ENCODE assay signal across 22 mouse cellular contexts in the genomic region with DNA sequence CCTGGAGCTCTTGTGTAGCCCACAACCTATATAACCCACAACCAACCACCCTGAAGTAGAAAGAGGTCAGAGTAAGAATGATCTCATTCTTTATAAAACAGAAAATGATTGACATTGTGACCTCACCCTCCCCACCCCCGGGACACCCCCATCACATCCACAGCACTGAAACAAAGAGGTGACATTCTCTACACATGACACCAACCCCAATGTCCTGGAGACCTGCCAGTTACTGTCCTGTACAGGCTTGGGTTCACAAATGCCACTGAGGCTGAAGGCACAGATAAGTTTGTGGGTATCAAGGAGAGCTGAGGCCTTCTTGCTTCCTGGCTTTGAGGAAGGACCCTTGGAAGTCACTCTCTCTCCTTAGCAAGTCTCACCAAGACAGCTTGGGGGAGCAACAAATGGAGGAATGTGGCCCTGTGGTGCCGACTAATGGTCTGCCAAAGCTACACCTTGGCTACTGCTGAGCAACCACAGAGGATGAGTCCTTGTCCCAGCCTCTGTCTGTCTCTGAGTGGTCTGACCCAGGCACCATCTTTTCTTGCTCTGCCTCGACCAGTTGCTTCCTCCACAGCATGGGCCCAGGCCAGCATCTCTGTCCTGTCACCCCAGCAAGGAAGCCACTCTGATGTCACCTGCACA. TPM values are rescaled to one million over a fixed set of nuclear protein-coding genes. Genes with fewer than 3 reads are reported as not detected.
DNase-seq lines count a peak whose midpoint lies in the region; ATAC-seq lines count a peak whose summit lies in the region.
"Had no signal": no experiment of that assay in that cellular context is flagged by ENCODE, and none has a peak within 500 bp of the region (broad histone marks: within the 10 kb centered on the region; RNA-seq: fewer than 3 reads in every experiment).

No protein-coding gene starts in this region.

- DNase-seq in cerebellum, adult 8-10 months: peak; percentile 40
- no peak for DNase-seq in cerebellum, adult 11 months
- peak; percentile 54 for DNase-seq in cerebellum, adult 9-11 months
- DNase-seq in cerebellum, postnatal 10 days: no peak
- DNase-seq in R1 (ENCODE audit: low read depth, low spot score): peak; percentile 62
- DNase-seq in gastrocnemius, postnatal 10 days: no peak
- DNase-seq: adrenal gland, adult 8-10 months; adrenal gland, postnatal 14 days; adrenal gland, postnatal 36 days; forebrain, postnatal 0 days had no signal

- no peak overlapping the region for H3K27ac ChIP-seq in intestine, embryonic 15.5 days
- H3K27ac ChIP-seq: embryonic facial prominence, embryonic 10.5 days; embryonic facial prominence, embryonic 12.5 days; forebrain, embryonic 13.5 days; forebrain, embryonic 15.5 days had no signal

- no peak overlapping the region for H3K9ac ChIP-seq in intestine, embryonic 15.5 days
- H3K9ac ChIP-seq: embryonic facial prominence, embryonic 12.5 days; forebrain, embryonic 13.5 days; forebrain, embryonic 15.5 days; forebrain, postnatal 0 days had no signal

- WGBS in intestine, embryonic 15.5 days: 51% methylated on average over 3 of the region's 3 CpGs

- no peak for ATAC-seq in intestine, embryonic 15.5 days
- ATAC-seq: activated CD4-positive, CD25-positive, alpha-beta regulatory T cell, adult 4 months; Patski had no signal

- H3K36me3 ChIP-seq in intestine, embryonic 15.5 days: no peaks in the 10 kb centered on the region
- H3K36me3 ChIP-seq: forebrain, embryonic 15.5 days had no signal

- H3K4me1 ChIP-seq in intestine, embryonic 15.5 days (replicated peaks): 0 out of 2 replicates have a peak, but pooled peaks cover 2% of the 10 kb centered on the region
- H3K4me1 ChIP-seq: forebrain, embryonic 15.5 days had no signal

- no peaks in the 10 kb centered on the region for H3K9me3 ChIP-seq in intestine, embryonic 15.5 days
- H3K9me3 ChIP-seq: embryonic facial prominence, embryonic 10.5 days; embryonic facial prominence, embryonic 12.5 days; forebrain, embryonic 13.5 days; forebrain, embryonic 15.5 days had no signal

- H3K4me2 ChIP-seq in intestine, embryonic 15.5 days (replicated peaks): no peak overlapping the region
- H3K4me2 ChIP-seq: embryonic facial prominence, embryonic 12.5 days; forebrain, embryonic 13.5 days; forebrain, embryonic 15.5 days had no signal

- no peak overlapping the region for H3K4me3 ChIP-seq in intestine, embryonic 15.5 days (replicated peaks)
- H3K4me3 ChIP-seq: embryonic facial prominence, embryonic 10.5 days; embryonic facial prominence, embryonic 12.5 days; forebrain, embryonic 13.5 days; forebrain, embryonic 15.5 days had no signal

- H3K27me3 ChIP-seq in intestine, embryonic 15.5 days (replicated peaks): no peaks in the 10 kb centered on the region
- H3K27me3 ChIP-seq: embryonic facial prominence, embryonic 12.5 days; forebrain, embryonic 13.5 days; forebrain, embryonic 15.5 days; Patski had no signal

RNA-seq across cellular contexts. Expression of a gene that starts 29.7 kb away (rescaled TPM):
- 1 to 10 TPM; 3.6 to 7.2 TPM for total RNA-seq in gastrocnemius, postnatal 10 days (2021)
- 8.8 and 9.8 TPM in 2 replicates for polyA plus RNA-seq in intestine, embryonic 15.5 days (2015; fragmentation: Nextera tagmentation; extraction: Ambion mirVana)

RNA-seq across cellular contexts. Expression of a gene that starts 46.2 kb away (rescaled TPM):
- total RNA-seq in gastrocnemius, postnatal 10 days (2021): under 1 TPM in 1 of 2 experiments, not detected in 1; 0.61 TPM
- 0.59 and 1.2 TPM in 2 replicates for polyA plus RNA-seq in intestine, embryonic 15.5 days (2015; fragmentation: Nextera tagmentation; extraction: Ambion mirVana)
- total RNA-seq: adrenal gland, adult 18-20 months; adrenal gland, postnatal 14 days; gastrocnemius, adult 18-20 months; MEL had no signal
- polyA plus RNA-seq: activated CD4-positive, CD25-positive, alpha-beta regulatory T cell, adult 4 months; C2C12; embryonic facial prominence, embryonic 10.5 days; embryonic facial prominence, embryonic 12.5 days; embryonic facial prominence, embryonic 14.5 days; Patski had no signal

RNA-seq across cellular contexts. Expression of a gene that starts 46.5 kb away (rescaled TPM):
- 1 to 10 TPM; 5.6 to 9.3 TPM for total RNA-seq in gastrocnemius, postnatal 10 days (2021)
- 1.8 and 2.1 TPM in 2 replicates for polyA plus RNA-seq in intestine, embryonic 15.5 days (2015; fragmentation: Nextera tagmentation; extraction: Ambion mirVana)
- total RNA-seq: MEL had no signal
- polyA plus RNA-seq: activated CD4-positive, CD25-positive, alpha-beta regulatory T cell, adult 4 months had no signal

Comparison
In these comparisons a context has a peak if more than half of its experiments do, and no peak if none do; other contexts are left out.
1. DNase-seq: peak in cerebellum, adult 8-10 months (single experiment), cerebellum, adult 9-11 months (single experiment) and R1 (single experiment); none in cerebellum, adult 11 months (single experiment), cerebellum, postnatal 10 days (0 of 2) and gastrocnemius, postnatal 10 days (single experiment).